Mouse (Mus musculus): ENCODE measurements around the gene Gm960.

DNA sequence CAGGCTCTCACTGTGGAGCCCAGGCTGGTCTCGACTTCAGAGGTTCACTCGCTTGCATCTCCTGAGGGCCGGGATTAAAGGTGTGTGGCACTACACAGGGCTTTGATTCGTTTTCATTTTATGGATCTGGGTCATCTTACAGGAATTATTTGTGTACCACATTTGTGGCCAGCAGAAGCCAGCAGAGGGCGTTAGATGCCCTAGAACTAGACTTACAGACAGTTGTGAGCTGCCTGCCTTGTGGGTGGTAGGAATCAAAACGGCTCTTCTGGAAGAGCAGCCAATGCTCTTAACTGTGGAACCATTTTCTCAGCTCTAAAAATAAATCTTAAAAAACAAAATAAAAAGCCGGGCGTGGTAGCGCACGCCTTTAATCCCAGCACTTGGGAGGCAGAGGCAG lies 54.2 kb downstream of the Gm960 start:
- TF ChIP-seq EP300 (IDR thresholded peaks at IDR 0.05), result no peak
- TF ChIP-seq CTCF (IDR thresholded peaks at IDR 0.05), result peak; percentile 55

All from lung, postnatal 0 days (tissue).